Mouse (Mus musculus): ENCODE results near the gene Erich2.

DNA sequence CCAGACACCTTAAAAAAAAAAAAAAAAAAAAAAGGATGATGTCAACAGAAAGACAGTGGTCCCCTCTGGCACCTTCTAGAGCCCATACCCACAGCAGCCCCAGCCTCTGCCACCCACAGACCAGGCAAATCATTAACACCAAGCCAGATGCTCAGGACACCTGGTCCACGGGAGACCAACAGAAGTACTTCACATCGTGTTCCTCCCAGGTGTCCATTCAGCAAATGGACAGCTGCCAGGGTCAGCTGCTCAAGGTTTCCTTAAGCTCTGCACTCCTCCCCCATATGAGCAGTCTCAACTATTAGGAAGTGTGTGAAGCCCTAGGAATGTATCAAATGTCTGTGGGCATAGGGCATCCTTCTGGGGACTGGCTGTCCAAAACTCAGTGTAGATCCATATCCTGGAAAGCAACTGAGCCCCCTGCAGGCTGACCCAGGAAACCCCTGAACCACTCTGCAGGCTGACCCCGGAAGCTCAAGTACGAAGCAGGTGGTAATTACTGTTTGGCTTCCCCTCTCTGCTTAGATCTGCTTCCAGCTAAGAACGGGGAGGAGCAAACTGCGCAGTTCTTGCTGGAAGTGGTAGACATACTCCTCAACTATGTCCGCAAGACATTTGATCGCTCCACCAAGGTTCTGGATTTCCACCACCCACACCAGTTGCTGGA lies 65.1 kb downstream of the Erich2 start:
- TF ChIP-seq POLR2A (IDR thresholded peaks at IDR 0.05; ENCODE audit: control insufficient read depth in 1 of 2, insufficient read depth in 1 of 2, low read depth in 1 of 2, low read length in 2 of 2, poor library complexity in 1 of 2) (no peak), MXI1 (IDR thresholded peaks at IDR 0.05; ENCODE audit: low read depth, low read length) (no peak), USF2 (IDR thresholded peaks at IDR 0.05; ENCODE audit: borderline replicate concordance in 1 of 2, insufficient read depth in 1 of 2, low read depth in 1 of 2, low read length in 2 of 2) (no peak), CHD2 (IDR thresholded peaks at IDR 0.05; ENCODE audit: low read length) (no peak)
